Mouse (Mus musculus) limb, embryonic 14.5 days (tissue): ENCODE data around the gene Lrrc32. TPM values are rescaled to one million over a fixed set of nuclear protein-coding genes. Genes with fewer than 3 reads are reported as not detected.
A peak's percentile ranks its signal among the peaks of the same experiment; 100 is the strongest.

Experiments used
- ATAC-seq: fragments of 200-750 bp; cut with Nextera tagmentation; 2 replicates; pipeline ENCODE4 v1.8.0; 2017; ENCODE audit warnings: low read depth, moderate number of reproducible peaks, moderate TSS enrichment; ENCODE audit not compliant: low FRiP score
- DNase-seq: peaks from one replicate; pipeline ENCODE4 v3.0.0-alpha.2; 2015; ENCODE audit warnings: low spot score
- H3K27ac ChIP-seq: fragments of 300-500 bp; sonication (generic); replicated peaks from 2 replicates; pipeline ENCODE4 v1.5.1; 2014; ENCODE audit warnings: low read depth, mild to moderate bottlenecking, low read length, moderate library complexity, mixed read lengths
- H3K27me3 ChIP-seq: fragments of 300-500 bp; sonication (generic); 2 replicates; pipeline ENCODE4 v1.6.1; 2014; ENCODE audit warnings: low read length, mixed read lengths; ENCODE audit not compliant: control insufficient read depth, insufficient read depth
- H3K36me3 ChIP-seq: fragments of 300-500 bp; sonication (generic); 2 replicates; pipeline ENCODE4 v1.6.1; 2014; ENCODE audit warnings: mild to moderate bottlenecking, low read length, moderate library complexity, mixed read lengths; ENCODE audit not compliant: control insufficient read depth, insufficient read depth
- H3K4me1 ChIP-seq: fragments of 300-500 bp; sonication (generic); 2 replicates; pipeline ENCODE4 v1.6.1; 2014; ENCODE audit warnings: antibody characterized with exemption, low read length, mixed read lengths; ENCODE audit not compliant: control insufficient read depth, insufficient read depth
- H3K4me2 ChIP-seq: fragments of 300-500 bp; sonication (generic); replicated peaks from 2 replicates; pipeline ENCODE4 v1.6.1; 2014; ENCODE audit warnings: low read depth, mild to moderate bottlenecking, low read length, moderate library complexity; ENCODE audit not compliant: severe bottlenecking
- H3K4me3 ChIP-seq: fragments of 300-500 bp; sonication (generic); replicated peaks from 2 replicates; pipeline ENCODE4 v1.5.1; 2014; ENCODE audit warnings: low read length
- H3K9ac ChIP-seq: fragments of 300-500 bp; sonication (generic); 2 replicates; pipeline ENCODE4 v1.6.1; 2014; ENCODE audit warnings: mild to moderate bottlenecking, low read depth, low read length, moderate library complexity; ENCODE audit not compliant: severe bottlenecking
- H3K9me3 ChIP-seq: fragments of 300-500 bp; sonication (generic); 2 replicates; pipeline ENCODE4 v1.6.1; 2016; ENCODE audit warnings: low read length; ENCODE audit not compliant: control insufficient read depth
- POLR2A ChIP-seq: fragments of 200-500 bp; IDR thresholded peaks from 2 replicates; pipeline ENCODE4 v1.8.0; 2012; ENCODE audit warnings: inconsistent platforms, mild to moderate bottlenecking, moderate library complexity, borderline replicate concordance; ENCODE audit not compliant: insufficient read depth, insufficient read length; ENCODE audit errors: extremely low read depth
- WGBS: fragments of 180-500 bp; shearing (Covaris S2); extraction: QIAGEN DNeasy Blood & Tissue Kit; methylation state at CpG from one replicate; pipeline ENCODE4 v1.1.7; 2014; 5-methylcytosine and 5-hydroxymethylcytosine counted together
- polyA plus RNA-seq, 2 experiments: library from polyadenylated mRNA; depleted of rRNA in 1 of 2; stranded (reverse) in 1 of 2; unstranded in 1 of 2; fragments of >200 nt; fragmentation: Nextera tagmentation in 1 of 2; extraction: Ambion mirVana in 1 of 2; gene quantifications; 2 replicates each; pipeline versions ENCODE4 v1.2.1 to v1.2.3; 2012 to 2014

The Lrrc32 gene
- polyA plus RNA-seq, 2 experiments = 10.5 to 12.3 TPM

DNA sequence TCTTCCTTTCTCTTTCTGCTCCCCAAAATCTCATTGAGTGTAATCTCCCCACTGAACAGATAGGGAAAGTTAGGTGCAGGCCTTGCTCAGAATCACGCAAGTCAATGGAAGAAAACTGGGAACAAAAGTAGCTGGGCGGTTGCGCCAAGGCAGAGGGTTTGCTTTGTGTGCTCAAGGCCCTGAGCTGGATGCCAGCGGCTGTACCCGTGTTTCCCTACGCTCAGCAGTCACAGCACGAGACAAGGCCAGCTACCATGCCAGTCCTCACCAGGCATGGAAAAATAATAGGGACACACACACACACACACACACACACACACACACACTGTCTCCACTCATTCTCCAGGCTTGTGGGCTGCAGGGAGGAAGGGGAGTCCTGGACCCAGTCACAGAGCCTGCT lies 12.0 kb downstream of the Lrrc32 start:
- ATAC-seq (no peak), DNase-seq (no peak)
- H3K9ac ChIP-seq = no peak overlapping the region
- no peaks in the 10 kb centered on the region for H3K9me3 ChIP-seq
- H3K4me3 ChIP-seq = no peak overlapping the region
- no peak overlapping the region for H3K4me2 ChIP-seq
- no peaks in the 10 kb centered on the region for H3K27me3 ChIP-seq
- TF ChIP-seq POLR2A = no peak
- H3K27ac ChIP-seq = no peak overlapping the region
- H3K36me3 ChIP-seq = no peaks in the 10 kb centered on the region
- peaks cover 36% of the 10 kb centered on the region for H3K4me1 ChIP-seq
- WGBS = 92% methylated on average over 7 of the region's 7 CpGs

DNA sequence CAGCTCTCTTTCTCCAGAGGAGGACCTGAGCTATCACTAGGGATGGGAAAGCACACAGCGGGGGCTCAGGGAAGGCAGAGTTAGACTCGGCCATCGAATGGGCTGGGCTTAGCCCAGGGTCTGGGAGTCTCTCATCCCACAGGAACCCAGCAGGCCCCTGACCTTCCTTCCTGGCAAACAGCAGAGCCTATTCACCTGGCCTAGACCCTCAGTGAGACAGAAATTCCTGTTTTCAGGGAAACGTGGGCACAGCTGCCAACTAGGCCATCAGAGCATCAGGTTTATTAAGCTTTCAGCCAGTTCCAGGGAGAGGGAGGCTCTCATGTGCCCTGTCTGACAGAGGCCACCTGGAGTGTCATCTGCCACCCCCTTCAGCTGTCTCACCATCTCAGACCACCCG lies 13.8 kb downstream of the Lrrc32 start:
- TF ChIP-seq POLR2A = no peak
- no peak overlapping the region for H3K27ac ChIP-seq
- no peaks in the 10 kb centered on the region for H3K27me3 ChIP-seq
- H3K36me3 ChIP-seq = no peaks in the 10 kb centered on the region
- H3K9ac ChIP-seq = no peak overlapping the region
- ATAC-seq (no peak), DNase-seq (no peak)
- 48% methylated on average over 5 of the region's 5 CpGs for WGBS
- no peaks in the 10 kb centered on the region for H3K9me3 ChIP-seq
- no peak overlapping the region for H3K4me3 ChIP-seq
- peaks cover 36% of the 10 kb centered on the region for H3K4me1 ChIP-seq
- no peak overlapping the region for H3K4me2 ChIP-seq

DNA sequence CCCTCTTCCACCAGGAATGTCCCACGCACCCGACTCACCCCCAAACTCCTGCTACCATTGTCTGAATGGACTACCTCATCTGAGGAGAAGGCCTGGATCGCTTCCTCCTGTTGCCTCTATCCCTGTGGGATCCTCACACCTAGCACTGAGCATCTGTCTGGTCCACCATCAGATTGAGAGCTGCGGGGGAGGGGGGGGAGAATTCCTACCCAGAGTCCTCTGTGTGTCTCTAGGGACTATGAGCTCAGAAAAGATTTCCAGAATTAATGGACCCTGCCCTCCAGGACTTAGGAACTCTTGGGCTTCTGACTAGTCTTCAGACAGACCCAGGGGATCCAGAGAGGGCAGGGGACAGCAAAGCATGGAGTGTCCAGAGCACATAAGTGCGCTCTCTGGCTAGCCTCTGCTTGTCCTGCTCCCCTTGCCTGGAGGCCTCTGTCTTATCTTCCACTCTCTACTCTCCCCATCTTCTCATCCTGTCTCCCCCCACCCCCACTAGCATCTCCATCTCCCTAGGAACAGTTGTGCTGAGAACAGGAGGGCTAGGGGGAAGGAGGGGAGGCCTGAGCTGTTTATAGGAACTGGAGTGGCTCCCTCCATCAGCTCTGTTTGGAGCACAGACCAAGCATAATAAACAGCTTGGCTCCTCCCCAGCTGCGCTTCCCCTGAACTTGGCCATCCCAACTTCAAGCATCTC lies 15.0 kb downstream of the Lrrc32 start:
- Histone ChIP-seq H3K4me1 (peaks cover 36% of the 10 kb centered on the region), H3K9ac (no peak overlapping the region), H3K4me2 (no peak overlapping the region), H3K9me3 (no peaks in the 10 kb centered on the region), H3K27me3 (no peaks in the 10 kb centered on the region), H3K36me3 (no peaks in the 10 kb centered on the region), H3K4me3 (no peak overlapping the region), H3K27ac (no peak overlapping the region)
- no peak for TF ChIP-seq POLR2A
- peak; percentile 78 for ATAC-seq
- 65% methylated on average over 6 of the region's 6 CpGs for WGBS
- peak; percentile 81 for DNase-seq

DNA sequence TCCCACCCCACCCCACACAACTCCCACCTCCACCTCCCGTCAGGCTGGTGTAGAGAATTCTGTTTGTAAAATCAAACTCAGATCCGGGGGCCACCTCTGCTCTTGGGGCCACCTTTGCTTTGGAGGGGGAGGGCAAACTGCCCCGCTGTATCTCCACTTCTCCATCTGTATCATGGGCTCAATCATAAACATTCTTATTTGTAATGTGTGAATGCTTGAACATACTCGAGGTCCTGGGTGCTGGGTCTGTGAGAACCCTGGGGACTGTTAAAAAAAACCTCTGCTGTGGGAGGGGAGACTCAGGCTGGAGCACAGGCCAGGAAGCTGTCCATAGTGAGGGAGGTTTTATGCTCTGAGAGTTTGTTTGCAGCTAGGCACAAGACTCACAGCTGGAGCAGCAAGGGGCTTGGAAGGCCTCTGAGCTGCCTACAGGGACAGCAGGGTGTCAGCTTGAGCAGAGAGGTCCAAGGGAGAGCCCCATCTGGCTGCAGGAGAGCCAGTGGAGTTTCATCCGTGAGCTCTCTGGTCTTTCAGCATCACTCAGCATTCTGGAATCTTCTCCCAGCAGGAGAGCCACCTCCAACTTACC lies 15.7 kb downstream of the Lrrc32 start:
- no peak overlapping the region for H3K9ac ChIP-seq
- H3K27me3 ChIP-seq = no peaks in the 10 kb centered on the region
- H3K4me3 ChIP-seq = no peak overlapping the region
- WGBS = 28% methylated on average over 5 of the region's 5 CpGs
- no peaks in the 10 kb centered on the region for H3K9me3 ChIP-seq
- no peak for DNase-seq
- peaks cover 30% of the 10 kb centered on the region for H3K4me1 ChIP-seq
- H3K4me2 ChIP-seq = no peak overlapping the region
- TF ChIP-seq POLR2A = no peak
- H3K27ac ChIP-seq = 0 out of 2 replicates have a peak overlapping the region, but pooled peaks have one; percentile 43
- no peak for ATAC-seq
- H3K36me3 ChIP-seq = no peaks in the 10 kb centered on the region

DNA sequence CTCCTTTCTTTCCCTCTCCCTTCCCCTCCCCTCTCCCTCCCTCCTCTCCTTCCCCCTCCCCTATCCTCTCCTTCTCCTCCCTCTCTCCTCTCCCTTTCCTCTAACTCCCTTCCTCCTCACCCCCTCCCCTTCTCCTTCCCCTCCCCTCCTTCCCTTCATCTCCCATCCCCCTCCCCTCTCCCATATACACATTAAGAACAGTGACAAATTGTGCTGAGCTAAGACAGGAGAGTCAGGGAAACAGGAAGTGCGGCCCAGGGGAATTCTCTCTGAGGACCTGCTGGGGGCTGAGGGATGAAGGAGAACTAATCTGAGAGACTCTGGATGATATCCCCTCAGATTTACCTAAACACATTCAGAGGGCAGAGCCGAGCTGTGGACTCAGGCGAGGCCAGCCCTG lies 16.6 kb downstream of the Lrrc32 start:
- WGBS = 31% methylated on average over 3 of the region's 3 CpGs
- Histone ChIP-seq H3K9me3 (no peaks in the 10 kb centered on the region), H3K27ac (no peak overlapping the region), H3K4me3 (no peak overlapping the region), H3K27me3 (no peaks in the 10 kb centered on the region), H3K36me3 (no peaks in the 10 kb centered on the region), H3K4me1 (peaks cover 22% of the 10 kb centered on the region), H3K4me2 (no peak overlapping the region), H3K9ac (no peak overlapping the region)
- DNase-seq = no peak
- no peak for TF ChIP-seq POLR2A
- ATAC-seq = no peak
